Mouse (Mus musculus) midbrain, embryonic 15.5 days (tissue): ENCODE results near the gene L3mbtl3. TPM values are rescaled to one million over a fixed set of nuclear protein-coding genes. Genes with fewer than 3 reads are reported as not detected.

ENCODE experiments used
- ATAC-seq: fragments of 200-750 bp; cut with Nextera tagmentation; replicated peaks from 2 replicates; pipeline ENCODE4 v1.8.0; 2017; ENCODE audit warnings: moderate TSS enrichment
- H3K27ac ChIP-seq: fragments of 300-500 bp; sonication (generic); 2 replicates; pipeline ENCODE4 v1.5.1; 2015; ENCODE audit warnings: mild to moderate bottlenecking, inconsistent platforms
- H3K27me3 ChIP-seq: fragments of 300-500 bp; sonication (generic); replicated peaks from 2 replicates; pipeline ENCODE4 v1.6.1; 2015; ENCODE audit warnings: inconsistent platforms
- H3K36me3 ChIP-seq: fragments of 300-500 bp; sonication (generic); replicated peaks from 2 replicates; pipeline ENCODE4 v1.6.1; 2015; ENCODE audit warnings: inconsistent platforms
- H3K4me1 ChIP-seq: fragments of 300-500 bp; sonication (generic); 2 replicates; pipeline ENCODE4 v1.6.1; 2015; ENCODE audit warnings: inconsistent platforms
- H3K4me2 ChIP-seq: fragments of 300-500 bp; sonication (generic); 2 replicates; pipeline ENCODE4 v1.6.1; 2015; ENCODE audit warnings: inconsistent platforms, mild to moderate bottlenecking, moderate library complexity
- H3K4me3 ChIP-seq: fragments of 300-500 bp; sonication (generic); 2 replicates; pipeline ENCODE4 v1.5.1; 2015; ENCODE audit warnings: mild to moderate bottlenecking, inconsistent platforms
- H3K9ac ChIP-seq: fragments of 300-500 bp; sonication (generic); 2 replicates; pipeline ENCODE4 v1.6.1; 2015; ENCODE audit warnings: mild to moderate bottlenecking, inconsistent platforms
- H3K9me3 ChIP-seq: fragments of 300-500 bp; sonication (generic); 2 replicates; pipeline ENCODE4 v1.6.1; 2016; ENCODE audit warnings: inconsistent platforms
- WGBS: fragments of 180-500 bp; shearing (Covaris S2); methylation state at CpG from one replicate; pipeline ENCODE4 v1.1.7; 2015; ENCODE audit warnings: mixed read lengths; 5-methylcytosine and 5-hydroxymethylcytosine counted together
- microRNA-seq: library from miRNA; unstranded; fragments of <30 nt; microRNA quantifications from one replicate; pipeline ENCODE4, GENCODE M21; 2016
- polyA plus RNA-seq: library from polyadenylated mRNA; unstranded; fragments of >200 nt; fragmentation: Nextera tagmentation; extraction: Ambion mirVana; gene quantifications from 2 replicates; pipeline ENCODE4 v1.2.1, GENCODE M21; 2015

L3mbtl3 gene
- polyA plus RNA-seq, 1 experiment from 2014 or later = 37.5 TPM

- 68% methylated on average over 2 of the region's 2 CpGs for WGBS
- H3K27me3 ChIP-seq = no peaks in the 10 kb centered on the region
- H3K27ac ChIP-seq = no peak overlapping the region
- ATAC-seq = no peak
- H3K4me1 ChIP-seq = no peaks in the 10 kb centered on the region
- no peaks in the 10 kb centered on the region for H3K9me3 ChIP-seq
- no peak overlapping the region for H3K9ac ChIP-seq
- no peak overlapping the region for H3K4me2 ChIP-seq
- H3K4me3 ChIP-seq = no peak overlapping the region
- no peaks in the 10 kb centered on the region for H3K36me3 ChIP-seq
Measured at GRCm38 (mm10) chr10:26226734-26227133, 149.0 kb downstream of the L3mbtl3 start.

GRCm38 (mm10) chr10:26226241-26226640, 149.5 kb downstream of the L3mbtl3 start:
- Histone ChIP-seq H3K27me3 (no peaks in the 10 kb centered on the region), H3K9me3 (no peaks in the 10 kb centered on the region), H3K4me3 (no peak overlapping the region), H3K27ac (no peak overlapping the region), H3K9ac (no peak overlapping the region), H3K4me1 (no peaks in the 10 kb centered on the region), H3K36me3 (no peaks in the 10 kb centered on the region), H3K4me2 (no peak overlapping the region)
- 89% methylated on average over 5 of the region's 5 CpGs for WGBS
- no peak for ATAC-seq

Small RNAs within 50 kb of the gene (microRNA-seq; reads per million reads assigned to microRNA genes)
- not detected for gene Gm27754

Other genes with a start within 250 kb of the L3mbtl3 start
- gene Samd3, start 146.3 kb downstream of the L3mbtl3 start, polyA plus RNA-seq = 1.4 and 7.2 TPM in 2 replicates